15 mouse cellular contexts compared by ENCODE assay signal in the genomic region with DNA sequence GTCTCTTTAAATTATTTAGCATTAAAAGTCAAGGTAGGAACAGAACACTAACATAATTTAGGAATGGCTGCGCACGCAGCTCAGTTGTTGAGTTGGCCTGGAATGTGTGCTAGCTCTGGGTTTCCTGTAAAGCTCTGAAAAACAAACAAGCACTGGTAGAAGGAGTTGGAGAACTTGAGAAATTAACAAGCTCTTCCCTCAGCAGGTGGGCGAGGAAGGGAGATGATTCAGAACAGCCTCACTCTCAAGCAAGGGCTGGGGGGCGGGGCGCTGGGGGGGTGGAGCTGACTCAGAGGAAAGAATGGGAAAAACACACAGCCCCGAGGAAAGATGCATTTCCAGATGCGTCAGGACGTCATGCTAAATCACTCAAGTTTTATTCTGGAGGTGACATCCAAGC. TPM values are rescaled to one million over a fixed set of nuclear protein-coding genes. Genes with fewer than 3 reads are reported as not detected.
DNase-seq lines count a peak whose midpoint lies in the region; ATAC-seq and TF ChIP-seq lines count a peak whose summit lies in the region.
"Had no signal": no experiment of that assay in that cellular context is flagged by ENCODE, and none has a peak within 500 bp of the region (broad histone marks: within the 10 kb centered on the region; RNA-seq: fewer than 3 reads in every experiment).

No protein-coding gene starts in this region.

- no peak overlapping the region for H3K4me2 ChIP-seq in forebrain, embryonic 11.5 days (ENCODE audit: low read depth, low read length, severe bottlenecking)
- H3K4me2 ChIP-seq in forebrain, embryonic 13.5 days, result no peak overlapping the region
- H3K4me2 ChIP-seq in liver, embryonic 12.5 days, result no peak overlapping the region
- peak overlapping the region; percentile 59 for H3K4me2 ChIP-seq in myocyte (ENCODE audit: low read depth)

- TF ChIP-seq POLR2A in myocyte (IDR thresholded peaks at IDR 0.05; ENCODE audit: insufficient read length, low read depth), result no peak

- H3K27me3 ChIP-seq in forebrain, embryonic 11.5 days (ENCODE audit: control insufficient read depth, insufficient read depth, low read length), result no peaks in the 10 kb centered on the region
- H3K27me3 ChIP-seq in forebrain, embryonic 13.5 days, result no peaks in the 10 kb centered on the region
- no peaks in the 10 kb centered on the region for H3K27me3 ChIP-seq in liver, embryonic 12.5 days (replicated peaks)
- H3K27me3 ChIP-seq in myocyte (ENCODE audit: control insufficient read depth, insufficient read depth, insufficient read length), result no peaks in the 10 kb centered on the region

- no peaks in the 10 kb centered on the region for H3K4me1 ChIP-seq in forebrain, embryonic 11.5 days (replicated peaks; ENCODE audit: control insufficient read depth, insufficient read depth, low read length)
- H3K4me1 ChIP-seq in forebrain, embryonic 13.5 days, result no peaks in the 10 kb centered on the region
- no peaks in the 10 kb centered on the region for H3K4me1 ChIP-seq in liver, embryonic 12.5 days

- H3ac ChIP-seq in myocyte (ENCODE audit: control insufficient read depth, insufficient read length), result no peak overlapping the region

- no peaks in the 10 kb centered on the region for H3K79me2 ChIP-seq in myocyte (ENCODE audit: control insufficient read depth, insufficient read depth)

- H3K27ac ChIP-seq in forebrain, embryonic 11.5 days (ENCODE audit: low read depth, low read length), result no peak overlapping the region
- no peak overlapping the region for H3K27ac ChIP-seq in forebrain, embryonic 13.5 days
- H3K27ac ChIP-seq in liver, embryonic 12.5 days, result no peak overlapping the region

- DNase-seq in forebrain, embryonic 11.5 days (ENCODE audit: low spot score), result peak; percentile 56
- DNase-seq in liver, result peak; percentile 6
- peak; percentile 28 for DNase-seq in embryo, embryonic 9.5 days (ENCODE audit: extremely low spot score)
- DNase-seq in urinary bladder, adult 18-20 months (ENCODE audit: low spot score in 2 of 2), result no peak
- DNase-seq: cerebellum, adult 11-12 months; spleen, adult 18-20 months had no signal

- H3K9ac ChIP-seq in forebrain, embryonic 11.5 days (ENCODE audit: low read length), result no peak overlapping the region
- H3K9ac ChIP-seq in forebrain, embryonic 13.5 days, result no peak overlapping the region
- H3K9ac ChIP-seq in liver, embryonic 12.5 days, result no peak overlapping the region

- 35% methylated on average over 8 of the region's 8 CpGs for WGBS in forebrain, embryonic 11.5 days
- 42% methylated on average over 8 of the region's 8 CpGs for whole genome bisulfite sequencing in forebrain, embryonic 13.5 days
- WGBS in liver, embryonic 12.5 days (ENCODE audit: insufficient replicate concordance), result 34% methylated on average over 8 of the region's 8 CpGs

- no peaks in the 10 kb centered on the region for H3K9me3 ChIP-seq in forebrain, embryonic 11.5 days (ENCODE audit: control insufficient read depth, low read length)
- H3K9me3 ChIP-seq in forebrain, embryonic 13.5 days (replicated peaks), result no peaks in the 10 kb centered on the region
- no peaks in the 10 kb centered on the region for H3K9me3 ChIP-seq in liver, embryonic 12.5 days (replicated peaks)

- ATAC-seq in forebrain, embryonic 11.5 days (replicated peaks; ENCODE audit: low FRiP score), result no peak
- no peak for ATAC-seq in forebrain, embryonic 13.5 days
- no peak for ATAC-seq in liver, embryonic 12.5 days
- no peak for ATAC-seq in granulocyte monocyte progenitor cell, adult 5-6 weeks (replicated peaks; ENCODE audit: poor library complexity, severe bottlenecking)

- H3K4me3 ChIP-seq in forebrain, embryonic 11.5 days (ENCODE audit: low read depth, low read length), result no peak overlapping the region
- H3K4me3 ChIP-seq in forebrain, embryonic 13.5 days, result no peak overlapping the region
- H3K4me3 ChIP-seq in liver, embryonic 12.5 days, result no peak overlapping the region
- H3K4me3 ChIP-seq in myocyte, result no peak overlapping the region
- H3K4me3 ChIP-seq: erythroblast, embryonic 14.5 days had no signal

- H3K36me3 ChIP-seq in forebrain, embryonic 11.5 days (ENCODE audit: control insufficient read depth, insufficient read depth, low read length), result no peaks in the 10 kb centered on the region
- no peaks in the 10 kb centered on the region for H3K36me3 ChIP-seq in forebrain, embryonic 13.5 days (ENCODE audit: poor library complexity, severe bottlenecking)
- no peaks in the 10 kb centered on the region for H3K36me3 ChIP-seq in liver, embryonic 12.5 days
- no peaks in the 10 kb centered on the region for H3K36me3 ChIP-seq in myocyte (ENCODE audit: control insufficient read depth, insufficient read depth)

TF ChIP-seq in myocyte, 11 proteins besides CTCF, POLR2A, EP300 and RAD21:
- TF ChIP-seq MAX (IDR thresholded peaks at IDR 0.05; ENCODE audit: low read depth), result no peak
- TF ChIP-seq MYOG (IDR thresholded peaks at IDR 0.05; ENCODE audit: control insufficient read depth in 1 of 3, insufficient read depth in 1 of 3, insufficient read length in 2 of 3, low read depth in 2 of 3), result no peak
- no peak for TF ChIP-seq SRF (IDR thresholded peaks at IDR 0.05; ENCODE audit: control insufficient read depth, insufficient read length, low read depth)
- TF ChIP-seq USF1 (IDR thresholded peaks at IDR 0.05; ENCODE audit: low read depth), result no peak

RNA-seq across cellular contexts. Expression of gene H2al2a, which starts 8.4 kb away (rescaled TPM):
- not detected in 2 replicates for polyA plus RNA-seq in forebrain, embryonic 11.5 days (2014; fragmentation: Nextera tagmentation; extraction: Ambion mirVana)
- not detected in 2 replicates for polyA plus RNA-seq in forebrain, embryonic 13.5 days (2015; fragmentation: Nextera tagmentation; extraction: Ambion mirVana)
- polyA plus RNA-seq in liver, embryonic 12.5 days (2016; fragmentation: Nextera tagmentation; extraction: Ambion mirVana), result not detected in 2 replicates
- polyA plus RNA-seq in myocyte (2012; fragmentation: generic; extraction: Trizol), result not detected
- not detected in 2 replicates for total RNA-seq in granulocyte monocyte progenitor cell, adult 5-6 weeks (2014; fragmentation: Nextera tagmentation)
- not detected in 2 replicates for total RNA-seq in granulocyte monocyte progenitor cell, adult 5-6 weeks (2017)
- polyA plus RNA-seq: erythroblast, embryonic 14.5 days; heart, postnatal 0 days; large intestine, adult 2 months; liver, embryonic 16.5 days had no signal

RNA-seq across cellular contexts. Expression of gene A930004D18Rik, which starts 32.4 kb away (rescaled TPM):
- polyA plus RNA-seq in forebrain, embryonic 11.5 days (2014; fragmentation: Nextera tagmentation; extraction: Ambion mirVana), result 12.2 and 15.4 TPM in 2 replicates
- 16.2 and 20.3 TPM in 2 replicates for polyA plus RNA-seq in forebrain, embryonic 13.5 days (2015; fragmentation: Nextera tagmentation; extraction: Ambion mirVana)
- polyA plus RNA-seq in liver, embryonic 12.5 days (2016; fragmentation: Nextera tagmentation; extraction: Ambion mirVana), result 2.7 and 2.8 TPM in 2 replicates
- polyA plus RNA-seq in myocyte (2012; fragmentation: generic; extraction: Trizol), result 1.8 TPM
- not detected in 2 replicates for total RNA-seq in granulocyte monocyte progenitor cell, adult 5-6 weeks (2014; fragmentation: Nextera tagmentation)
- total RNA-seq in granulocyte monocyte progenitor cell, adult 5-6 weeks (2017), result 0.26 TPM in 1 of 2 replicates, not detected in the other
- polyA plus RNA-seq: erythroblast, embryonic 14.5 days had no signal

RNA-seq across cellular contexts. Expression of gene Skida1, which starts 43.7 kb away (rescaled TPM):
- 20.2 and 23.3 TPM in 2 replicates for polyA plus RNA-seq in forebrain, embryonic 11.5 days (2014; fragmentation: Nextera tagmentation; extraction: Ambion mirVana)
- polyA plus RNA-seq in forebrain, embryonic 13.5 days (2015; fragmentation: Nextera tagmentation; extraction: Ambion mirVana), result 17.2 and 17.9 TPM in 2 replicates
- polyA plus RNA-seq in liver, embryonic 12.5 days (2016; fragmentation: Nextera tagmentation; extraction: Ambion mirVana), result 1.0 and 1.2 TPM in 2 replicates
- 0.12 TPM for polyA plus RNA-seq in myocyte (2012; fragmentation: generic; extraction: Trizol)
- total RNA-seq in granulocyte monocyte progenitor cell, adult 5-6 weeks (2014; fragmentation: Nextera tagmentation), result not detected in 2 replicates
- total RNA-seq in granulocyte monocyte progenitor cell, adult 5-6 weeks (2017), result not detected in 2 replicates
- total RNA-seq: monocyte, adult 5-6 weeks had no signal
- polyA plus RNA-seq: erythroblast, embryonic 14.5 days had no signal

RNA-seq across cellular contexts. Expression of gene Mllt10, which starts 49.9 kb away (rescaled TPM):
- 52.9 and 54.2 TPM in 2 replicates for polyA plus RNA-seq in forebrain, embryonic 11.5 days (2014; fragmentation: Nextera tagmentation; extraction: Ambion mirVana)
- 73.5 and 75.3 TPM in 2 replicates for polyA plus RNA-seq in forebrain, embryonic 13.5 days (2015; fragmentation: Nextera tagmentation; extraction: Ambion mirVana)
- polyA plus RNA-seq in liver, embryonic 12.5 days (2016; fragmentation: Nextera tagmentation; extraction: Ambion mirVana), result 39.2 and 40.1 TPM in 2 replicates
- polyA plus RNA-seq in myocyte (2012; fragmentation: generic; extraction: Trizol), result 12.5 TPM
- total RNA-seq in granulocyte monocyte progenitor cell, adult 5-6 weeks (2014; fragmentation: Nextera tagmentation), result 76.1 and 128 TPM in 2 replicates
- 51.8 and 65.0 TPM in 2 replicates for total RNA-seq in granulocyte monocyte progenitor cell, adult 5-6 weeks (2017)

Comparison
In these comparisons a context has a peak if more than half of its experiments do, and no peak if none do; other contexts are left out.
1. DNase-seq: peak in forebrain, embryonic 11.5 days (single experiment), liver (single experiment) and embryo, embryonic 9.5 days (single experiment); none in urinary bladder, adult 18-20 months (0 of 2).